Mouse (Mus musculus): ENCODE data around the gene Bok. TPM values are rescaled to one million over a fixed set of nuclear protein-coding genes. Genes with fewer than 3 reads are reported as not detected.

The Bok gene
- total and polyA plus RNA-seq, 2 experiments from 2014 or later = 95.4 to 108 TPM

- H3K4me3 ChIP-seq (ENCODE audit: low read depth, low read length) = no peak overlapping the region
- TF ChIP-seq CTCF (IDR thresholded peaks at IDR 0.05) = no peak
- H3K36me3 ChIP-seq (ENCODE audit: insufficient read depth, low read length) = peaks cover 16% of the 10 kb centered on the region
- no peaks in the 10 kb centered on the region for H3K4me1 ChIP-seq (ENCODE audit: insufficient read depth, low read length)
- H3K9ac ChIP-seq (replicated peaks; ENCODE audit: low read length, poor library complexity, severe bottlenecking) = no peak overlapping the region
- no peaks in the 10 kb centered on the region for H3K9me3 ChIP-seq (ENCODE audit: low read length)
- no peak overlapping the region for H3K4me2 ChIP-seq (ENCODE audit: low read depth, low read length, poor library complexity, severe bottlenecking)
- no peaks in the 10 kb centered on the region for H3K27me3 ChIP-seq (ENCODE audit: insufficient read depth, low read length)
- H3K27ac ChIP-seq (ENCODE audit: low read depth, low read length) = no peak overlapping the region
- 89% methylated on average over 3 of the region's 3 CpGs for WGBS
- DNase-seq (ENCODE audit: low spot score) (no peak), ATAC-seq (ENCODE audit: low FRiP score) (no peak)
These were observed 39.2 kb downstream of the Bok start for GRCm38 (mm10) chr1:93724623-93725022.

GRCm38 (mm10) chr1:93725665-93726064 is 40.2 kb downstream of the Bok start:
- no peak for TF ChIP-seq CTCF (IDR thresholded peaks at IDR 0.05)
- Histone ChIP-seq H3K36me3 (ENCODE audit: insufficient read depth, low read length) (peaks cover 16% of the 10 kb centered on the region), H3K4me3 (ENCODE audit: low read depth, low read length) (no peak overlapping the region), H3K9ac (replicated peaks; ENCODE audit: low read length, poor library complexity, severe bottlenecking) (no peak overlapping the region), H3K27ac (ENCODE audit: low read depth, low read length) (no peak overlapping the region), H3K4me2 (ENCODE audit: low read depth, low read length, poor library complexity, severe bottlenecking) (no peak overlapping the region), H3K4me1 (ENCODE audit: insufficient read depth, low read length) (no peaks in the 10 kb centered on the region), H3K9me3 (ENCODE audit: low read length) (no peaks in the 10 kb centered on the region), H3K27me3 (ENCODE audit: insufficient read depth, low read length) (no peaks in the 10 kb centered on the region)
- WGBS = 90% methylated on average over 5 of the region's 5 CpGs
- DNase-seq (ENCODE audit: low spot score) (no peak), ATAC-seq (ENCODE audit: low FRiP score) (no peak)

GRCm38 (mm10) chr1:93726116-93726515 is 40.7 kb downstream of the Bok start:
- WGBS = 73% methylated on average over 3 of the region's 3 CpGs
- no peak overlapping the region for H3K4me2 ChIP-seq (ENCODE audit: low read depth, low read length, poor library complexity, severe bottlenecking)
- no peaks in the 10 kb centered on the region for H3K4me1 ChIP-seq (ENCODE audit: insufficient read depth, low read length)
- peak; percentile 40 for TF ChIP-seq CTCF (IDR thresholded peaks at IDR 0.05)
- DNase-seq (ENCODE audit: low spot score) = no peak
- H3K9ac ChIP-seq (replicated peaks; ENCODE audit: low read length, poor library complexity, severe bottlenecking) = no peak overlapping the region
- H3K9me3 ChIP-seq (ENCODE audit: low read length) = no peaks in the 10 kb centered on the region
- H3K4me3 ChIP-seq (ENCODE audit: low read depth, low read length) = no peak overlapping the region
- no peaks in the 10 kb centered on the region for H3K27me3 ChIP-seq (ENCODE audit: insufficient read depth, low read length)
- no peak overlapping the region for H3K27ac ChIP-seq (ENCODE audit: low read depth, low read length)
- ATAC-seq (ENCODE audit: low FRiP score) = no peak
- peaks cover 16% of the 10 kb centered on the region for H3K36me3 ChIP-seq (ENCODE audit: insufficient read depth, low read length)

GRCm38 (mm10) chr1:93726974-93727373 is 41.5 kb downstream of the Bok start:
- Histone ChIP-seq H3K4me3 (ENCODE audit: low read depth, low read length) (no peak overlapping the region), H3K27me3 (ENCODE audit: insufficient read depth, low read length) (no peaks in the 10 kb centered on the region), H3K9ac (replicated peaks; ENCODE audit: low read length, poor library complexity, severe bottlenecking) (no peak overlapping the region), H3K27ac (ENCODE audit: low read depth, low read length) (no peak overlapping the region), H3K4me1 (ENCODE audit: insufficient read depth, low read length) (no peaks in the 10 kb centered on the region), H3K4me2 (ENCODE audit: low read depth, low read length, poor library complexity, severe bottlenecking) (no peak overlapping the region), H3K36me3 (ENCODE audit: insufficient read depth, low read length) (peaks cover 16% of the 10 kb centered on the region), H3K9me3 (ENCODE audit: low read length) (no peaks in the 10 kb centered on the region)
- DNase-seq (ENCODE audit: low spot score) = peak; percentile 13
- no peak for ATAC-seq (ENCODE audit: low FRiP score)
- 77% methylated on average over 3 of the region's 3 CpGs for WGBS
- peak; percentile 73 for TF ChIP-seq CTCF (IDR thresholded peaks at IDR 0.05)

GRCm38 (mm10) chr1:93731103-93731502 is 45.6 kb downstream of the Bok start:
- ATAC-seq (ENCODE audit: low FRiP score) (peak; percentile 11; the same call in 1 of the 2 replicates), DNase-seq (ENCODE audit: low spot score) (no peak)
- Histone ChIP-seq H3K27ac (ENCODE audit: low read depth, low read length) (no peak overlapping the region; the same call in 1 of the 2 replicates), H3K9ac (replicated peaks; ENCODE audit: low read length, poor library complexity, severe bottlenecking) (no peak overlapping the region), H3K27me3 (ENCODE audit: insufficient read depth, low read length) (no peaks in the 10 kb centered on the region), H3K4me3 (ENCODE audit: low read depth, low read length) (no peak overlapping the region), H3K36me3 (ENCODE audit: insufficient read depth, low read length) (no peaks in the 10 kb centered on the region), H3K9me3 (ENCODE audit: low read length) (no peaks in the 10 kb centered on the region), H3K4me1 (ENCODE audit: insufficient read depth, low read length) (no peaks in the 10 kb centered on the region), H3K4me2 (ENCODE audit: low read depth, low read length, poor library complexity, severe bottlenecking) (no peak overlapping the region; the same call in 1 of the 2 replicates)
- no peak for TF ChIP-seq CTCF (IDR thresholded peaks at IDR 0.05)
- 88% methylated on average over 5 of the region's 5 CpGs for WGBS

GRCm38 (mm10) chr1:93731880-93732281 is 46.4 kb downstream of the Bok start:
- Histone ChIP-seq H3K4me2 (ENCODE audit: low read depth, low read length, poor library complexity, severe bottlenecking) (peak overlapping the region; percentile 28; the same call in 1 of the 2 replicates), H3K9ac (replicated peaks; ENCODE audit: low read length, poor library complexity, severe bottlenecking) (0 out of 2 replicates have a peak overlapping the region, but pooled peaks have one; percentile 20)
- DNase-seq (ENCODE audit: low spot score) = peak; percentile 69

More at GRCm38 (mm10) chr1:93731880-93732281, 46.4 kb downstream of the Bok start:
- H3K9me3 ChIP-seq (ENCODE audit: low read length) = no peaks in the 10 kb centered on the region
- no peaks in the 10 kb centered on the region for H3K27me3 ChIP-seq (ENCODE audit: insufficient read depth, low read length)
- ATAC-seq (ENCODE audit: low FRiP score) = peak; percentile 76
- no peak overlapping the region for H3K4me3 ChIP-seq (ENCODE audit: low read depth, low read length)
- TF ChIP-seq CTCF (IDR thresholded peaks at IDR 0.05) = no peak
- no peaks in the 10 kb centered on the region for H3K4me1 ChIP-seq (ENCODE audit: insufficient read depth, low read length)
- peak overlapping the region; percentile 76 for H3K27ac ChIP-seq (ENCODE audit: low read depth, low read length)
- 3% methylated on average over 3 of the region's 3 CpGs for WGBS
- no peaks in the 10 kb centered on the region for H3K36me3 ChIP-seq (ENCODE audit: insufficient read depth, low read length)
